Mouse (Mus musculus) ES-E14 (cell line): ENCODE data around the gene Antxr1. TPM values are rescaled to one million over a fixed set of nuclear protein-coding genes. Genes with fewer than 3 reads are reported as not detected.

Experiments used
- DNase-seq: peaks from one replicate; pipeline ENCODE4 v3.0.0-alpha.2; 2013; ENCODE audit warnings: low read depth, low spot score
- H3K27ac ChIP-seq: 2 replicates; pipeline ENCODE4 v1.5.1; 2012; ENCODE audit warnings: low read depth, mild to moderate bottlenecking, low read length, moderate library complexity, mixed read lengths; ENCODE audit not compliant: poor library complexity, insufficient read depth, severe bottlenecking
- H3K36me3 ChIP-seq: 2 replicates; pipeline ENCODE4 v1.6.1; 2012; ENCODE audit warnings: mild to moderate bottlenecking, low read length, moderate library complexity, mixed read lengths; ENCODE audit not compliant: control insufficient read depth, poor library complexity, insufficient read depth, severe bottlenecking
- H3K4me1 ChIP-seq, 2 experiments: fragments of 150-350 bp in 1 of 2; sonication (generic) in 1 of 2; 2 replicates each; pipeline ENCODE4 v1.6.1; 2012; ENCODE audit warnings: low read length in 2 of 2, mild to moderate bottlenecking in 1 of 2, mixed read lengths in 1 of 2; ENCODE audit not compliant: control insufficient read depth in 2 of 2, insufficient read depth in 2 of 2, poor library complexity in 1 of 2
- H3K4me3 ChIP-seq, 2 experiments: fragments of 150-350 bp in 1 of 2; sonication (generic) in 1 of 2; 2 replicates each; pipeline ENCODE4 v1.5.1; 2012; ENCODE audit warnings: low read length in 2 of 2, low read depth in 1 of 2, mild to moderate bottlenecking in 1 of 2, mixed read lengths in 1 of 2; ENCODE audit not compliant: insufficient read depth in 1 of 2, poor library complexity in 1 of 2, severe bottlenecking in 1 of 2
- H3K9ac ChIP-seq: 2 replicates; pipeline ENCODE4 v1.6.1; 2012; ENCODE audit warnings: low read depth, mild to moderate bottlenecking, low read length, mixed read lengths; ENCODE audit not compliant: poor library complexity, insufficient read depth, severe bottlenecking
- H3K9me3 ChIP-seq: fragments of 150-350 bp; sonication (generic); 2 replicates; pipeline ENCODE4 v1.6.1; 2012; ENCODE audit warnings: low read depth, mild to moderate bottlenecking, low read length; ENCODE audit not compliant: control insufficient read depth, insufficient read depth
- CHD2 ChIP-seq: IDR thresholded peaks from 2 replicates; pipeline ENCODE4 v1.6.1; 2014; ENCODE audit warnings: mild to moderate bottlenecking, low read depth, low read length, inconsistent platforms
- HCFC1 ChIP-seq: IDR thresholded peaks from 2 replicates; pipeline ENCODE4 v1.6.1; 2012; ENCODE audit warnings: low read length, inconsistent platforms, borderline replicate concordance; ENCODE audit not compliant: insufficient read depth
- MAFK ChIP-seq: IDR thresholded peaks from 2 replicates; pipeline ENCODE4 v1.6.1; 2014; ENCODE audit warnings: mild to moderate bottlenecking, low read depth, low read length, inconsistent platforms; ENCODE audit not compliant: insufficient read depth
- ZC3H11A ChIP-seq: IDR thresholded peaks from 2 replicates; pipeline ENCODE4 v1.6.1; 2012; ENCODE audit warnings: low read depth, mild to moderate bottlenecking, inconsistent platforms, low read length, borderline replicate concordance
- ZNF384 ChIP-seq: IDR thresholded peaks from 2 replicates; pipeline ENCODE4 v1.6.1; 2012; ENCODE audit warnings: low read depth, low read length, inconsistent platforms
- in situ Hi-C, 2 experiments: fragments of 600-800 bp; cut with MboI; formaldehyde crosslinking; loops; one replicate each; pipeline ENCODE4 v1.15.1; 2025; ENCODE audit warnings: low sequenced_read_pairs in 2 of 2, inconsistent platforms in 1 of 2; ENCODE audit not compliant: unreplicated experiment in 2 of 2
- total RNA-seq: library from RNA; depleted of rRNA; stranded (reverse); fragments of 300-350 nt; gene quantifications from 2 replicates; pipeline ENCODE4 v1.2.3, GENCODE M21; 2012

The Antxr1 gene
- total RNA-seq, 1 experiment: 2.5 TPM

- Histone ChIP-seq H3K4me1 (no peaks in the 10 kb centered on the region), H3K4me3 (no peak overlapping the region), H3K9ac (no peak overlapping the region), H3K27ac (no peak overlapping the region), H3K36me3 (no peaks in the 10 kb centered on the region), H3K9me3 (no peaks in the 10 kb centered on the region)
- in situ Hi-C loops: loop anchor here (25.0 kb wide), 1 partner anchor 192 kb away; the partner anchor contains the start of gene D6Ertd527e (in 2 of the 2)
- no peak for TF ChIP-seq HCFC1
- TF ChIP-seq ZC3H11A: no peak
- TF ChIP-seq ZNF384: no peak
- no peak for TF ChIP-seq MAFK
- TF ChIP-seq CHD2: no peak
- DNase-seq: no peak
These were observed 31.1 kb downstream of the Antxr1 start for GRCm38 (mm10) chr6:87304486-87304885.

- no peak overlapping the region for H3K9ac ChIP-seq
- no peaks in the 10 kb centered on the region for H3K9me3 ChIP-seq
- H3K4me1 ChIP-seq: no peaks in the 10 kb centered on the region
- H3K27ac ChIP-seq: no peak overlapping the region
- in situ Hi-C loops: loop anchor here (25.0 kb wide), 1 partner anchor 190 kb away; the partner anchor contains the start of gene D6Ertd527e (in 2 of the 2)
- no peak overlapping the region for H3K4me3 ChIP-seq
- DNase-seq: no peak
- no peak for TF ChIP-seq MAFK
- no peak for TF ChIP-seq CHD2
- no peak for TF ChIP-seq HCFC1
- TF ChIP-seq ZC3H11A: no peak
- no peaks in the 10 kb centered on the region for H3K36me3 ChIP-seq
These were observed 32.9 kb downstream of the Antxr1 start for GRCm38 (mm10) chr6:87302746-87303145.

- no peak overlapping the region for H3K9ac ChIP-seq
- in situ Hi-C loops: loop anchor here (25.0 kb wide), 1 partner anchor 190 kb away; the partner anchor contains the start of gene D6Ertd527e (in 2 of the 2)
- TF ChIP-seq ZNF384 (no peak), HCFC1 (no peak), CHD2 (no peak), ZC3H11A (no peak), MAFK (no peak)
- no peak for DNase-seq
- no peak overlapping the region for H3K4me3 ChIP-seq
- H3K9me3 ChIP-seq: no peaks in the 10 kb centered on the region
- no peak overlapping the region for H3K27ac ChIP-seq
- H3K36me3 ChIP-seq: no peaks in the 10 kb centered on the region
- H3K4me1 ChIP-seq: no peaks in the 10 kb centered on the region
These were observed 33.6 kb downstream of the Antxr1 start for GRCm38 (mm10) chr6:87301991-87302390.

GRCm38 (mm10) chr6:87294904-87295303, 40.7 kb downstream of the Antxr1 start:
- Histone ChIP-seq H3K4me1 (no peaks in the 10 kb centered on the region), H3K4me3 (no peak overlapping the region), H3K36me3 (no peaks in the 10 kb centered on the region), H3K9me3 (no peaks in the 10 kb centered on the region), H3K27ac (no peak overlapping the region), H3K9ac (no peak overlapping the region)
- no peak for DNase-seq
- in situ Hi-C loops: no loop called here
- TF ChIP-seq ZC3H11A (no peak), MAFK (no peak), ZNF384 (no peak), CHD2 (no peak)
